8 mouse cellular contexts compared by ENCODE assay signal in genomic region chr2:3512076-3512475, GRCm38 (mm10). TPM values are rescaled to one million over a fixed set of nuclear protein-coding genes. Genes with fewer than 3 reads are reported as not detected.
DNase-seq lines count a peak whose midpoint lies in the region; ATAC-seq lines count a peak whose summit lies in the region.

No protein-coding gene starts in this region.

- peak overlapping the region; percentile 87 for H3K9ac ChIP-seq in limb, embryonic 12.5 days (replicated peaks)
- H3K9ac ChIP-seq in midbrain, embryonic 11.5 days (ENCODE audit: low read length) = peak overlapping the region; percentile 74

- peaks cover 39% of the 10 kb centered on the region for H3K36me3 ChIP-seq in limb, embryonic 12.5 days
- H3K36me3 ChIP-seq in midbrain, embryonic 11.5 days (ENCODE audit: control insufficient read depth, insufficient read depth, low read length) = peaks cover 10% of the 10 kb centered on the region; the same call in 1 of the 2 replicates

- no peaks in the 10 kb centered on the region for H3K9me3 ChIP-seq in limb, embryonic 12.5 days
- H3K9me3 ChIP-seq in midbrain, embryonic 11.5 days (ENCODE audit: control insufficient read depth, low read length) = no peaks in the 10 kb centered on the region

- peaks cover 8% of the 10 kb centered on the region for H3K4me1 ChIP-seq in limb, embryonic 12.5 days (replicated peaks)
- peaks cover 9% of the 10 kb centered on the region for H3K4me1 ChIP-seq in midbrain, embryonic 11.5 days (ENCODE audit: control insufficient read depth, insufficient read depth, low read length)

- intact Hi-C loops in heart, postnatal 14 days (cut with DNase I) = loop anchor here (5.0 to 10.0 kb wide), 3 partner anchors 35 to 177 kb away; partner anchors contain the start of genes Acbd7, Dclre1c, Meig1 and Rpp38

- H3K27me3 ChIP-seq in limb, embryonic 12.5 days = no peaks in the 10 kb centered on the region
- no peaks in the 10 kb centered on the region for H3K27me3 ChIP-seq in midbrain, embryonic 11.5 days (ENCODE audit: control insufficient read depth, insufficient read depth, low read length)

- peak overlapping the region; percentile 87 for H3K27ac ChIP-seq in limb, embryonic 12.5 days
- H3K27ac ChIP-seq in midbrain, embryonic 11.5 days (ENCODE audit: low read depth, low read length) = no peak overlapping the region; the same call in 1 of the 2 replicates

- ATAC-seq in limb, embryonic 12.5 days (ENCODE audit: insufficient number of reproducible peaks, insufficient read depth, low FRiP score, low TSS enrichment, low read depth) = no peak
- ATAC-seq in midbrain, embryonic 11.5 days (ENCODE audit: low FRiP score) = no peak; the same call in none of the 2 replicates

- H3K4me3 ChIP-seq in limb, embryonic 12.5 days (replicated peaks) = peak overlapping the region; percentile 83
- peak overlapping the region; percentile 50 for H3K4me3 ChIP-seq in midbrain, embryonic 11.5 days (ENCODE audit: low read depth, low read length)

- peak overlapping the region; percentile 88 for H3K4me2 ChIP-seq in limb, embryonic 12.5 days
- peak overlapping the region; percentile 76 for H3K4me2 ChIP-seq in midbrain, embryonic 11.5 days

- peak; percentile 62 for DNase-seq in adrenal gland, postnatal 14 days
- no peak for DNase-seq in adrenal gland, adult 2 months
- peak; percentile 40 for DNase-seq in ES-CJ7 (ENCODE audit: low read depth, low spot score)
- peak; percentile 35 to 61 for DNase-seq in cerebellum, postnatal 14 days
- peak; percentile 4 to 23 for DNase-seq in heart, postnatal 14 days
- DNase-seq in midbrain, embryonic 11.5 days (ENCODE audit: low spot score, missing footprints) = peak; percentile 93
- DNase-seq in thymus, postnatal 10 days (ENCODE audit: low spot score in 2 of 2) = peak; percentile 28 to 46

- under 1% methylated on average over 15 of the region's 15 CpGs for WGBS in limb, embryonic 12.5 days
- under 1% methylated on average over 15 of the region's 15 CpGs for WGBS in midbrain, embryonic 11.5 days

RNA-seq across cellular contexts. Expression of gene Gm45902, which starts 0.5 kb away (rescaled TPM):
- 2.8 and 3.6 TPM in 2 replicates for total RNA-seq in adrenal gland, postnatal 14 days (2021)
- total RNA-seq in adrenal gland, adult 2 months (2021) = 1 to 10 TPM; 1.8 to 2.3 TPM
- 1.5 and 2.2 TPM in 2 replicates for polyA plus RNA-seq in adrenal gland, adult 2 months (2012; rRNA removed)
- total RNA-seq in heart, postnatal 14 days (2021) = 1 to 10 TPM; 1.4 to 2.0 TPM
- polyA plus RNA-seq in limb, embryonic 12.5 days (2016; fragmentation: Nextera tagmentation; extraction: Ambion mirVana) = 8.2 and 8.4 TPM in 2 replicates
- polyA plus RNA-seq in midbrain, embryonic 11.5 days (2014; fragmentation: Nextera tagmentation; extraction: Ambion mirVana) = 8.7 and 9.4 TPM in 2 replicates

RNA-seq across cellular contexts. Expression of gene Hspa14, which starts 0.5 kb away (rescaled TPM):
- total RNA-seq in adrenal gland, postnatal 14 days (2021) = 42.6 and 45.0 TPM in 2 replicates
- 10 to 100 TPM; 26.6 to 36.9 TPM for total RNA-seq in adrenal gland, adult 2 months (2021)
- 10.5 and 10.6 TPM in 2 replicates for polyA plus RNA-seq in adrenal gland, adult 2 months (2012; rRNA removed)
- total RNA-seq in heart, postnatal 14 days (2021) = 10 to 100 TPM; 25.5 to 27.1 TPM
- 116 and 118 TPM in 2 replicates for polyA plus RNA-seq in limb, embryonic 12.5 days (2016; fragmentation: Nextera tagmentation; extraction: Ambion mirVana)
- 122 TPM in 2 replicates for polyA plus RNA-seq in midbrain, embryonic 11.5 days (2014; fragmentation: Nextera tagmentation; extraction: Ambion mirVana)

RNA-seq across cellular contexts. Expression of gene Cdnf, which starts 0.8 kb away (rescaled TPM):
- total RNA-seq in adrenal gland, postnatal 14 days (2021) = 2.2 and 2.4 TPM in 2 replicates
- 1 to 10 TPM; 4.4 TPM for total RNA-seq in adrenal gland, adult 2 months (2021)
- polyA plus RNA-seq in adrenal gland, adult 2 months (2012; rRNA removed) = 0.57 TPM in 2 replicates
- total RNA-seq in heart, postnatal 14 days (2021) = 10 to 100 TPM; 13.9 to 14.0 TPM
- 0.09 and 0.24 TPM in 2 replicates for polyA plus RNA-seq in limb, embryonic 12.5 days (2016; fragmentation: Nextera tagmentation; extraction: Ambion mirVana)
- 0.37 TPM in 1 of 2 replicates, not detected in the other for polyA plus RNA-seq in midbrain, embryonic 11.5 days (2014; fragmentation: Nextera tagmentation; extraction: Ambion mirVana)

RNA-seq across cellular contexts. Expression of gene Suv39h2, which starts 37.2 kb away (rescaled TPM):
- 2.3 and 2.9 TPM in 2 replicates for total RNA-seq in adrenal gland, postnatal 14 days (2021)
- 1 to 10 TPM; 1.1 to 1.9 TPM for total RNA-seq in adrenal gland, adult 2 months (2021)
- polyA plus RNA-seq in adrenal gland, adult 2 months (2012; rRNA removed) = 0.85 and 1.3 TPM in 2 replicates
- total RNA-seq in heart, postnatal 14 days (2021) = under 1 TPM; 0.74 to 0.76 TPM
- polyA plus RNA-seq in limb, embryonic 12.5 days (2016; fragmentation: Nextera tagmentation; extraction: Ambion mirVana) = 34.2 and 37.9 TPM in 2 replicates
- polyA plus RNA-seq in midbrain, embryonic 11.5 days (2014; fragmentation: Nextera tagmentation; extraction: Ambion mirVana) = 47.4 and 52.2 TPM in 2 replicates

RNA-seq across cellular contexts. Expression of gene Fam107b, which starts 58.2 kb away (rescaled TPM):
- total RNA-seq in adrenal gland, postnatal 14 days (2021) = 23.4 and 32.4 TPM in 2 replicates
- 10 to 100 TPM; 16.1 to 17.4 TPM for total RNA-seq in adrenal gland, adult 2 months (2021)
- polyA plus RNA-seq in adrenal gland, adult 2 months (2012; rRNA removed) = 3.5 and 3.9 TPM in 2 replicates
- 10 to 100 TPM; 10.2 to 14.1 TPM for total RNA-seq in heart, postnatal 14 days (2021)
- 35.4 and 40.4 TPM in 2 replicates for polyA plus RNA-seq in limb, embryonic 12.5 days (2016; fragmentation: Nextera tagmentation; extraction: Ambion mirVana)
- 60.4 and 65.7 TPM in 2 replicates for polyA plus RNA-seq in midbrain, embryonic 11.5 days (2014; fragmentation: Nextera tagmentation; extraction: Ambion mirVana)
